Mouse (Mus musculus) MEL (cell line): ENCODE results near the gene Akt1s1. TPM values are rescaled to one million over a fixed set of nuclear protein-coding genes. Genes with fewer than 3 reads are reported as not detected.

Source experiments
- DNase-seq: peaks from one replicate; pipeline ENCODE4 v3.0.0; 2011; ENCODE audit warnings: low read depth, low spot score
- H3K27ac ChIP-seq: 2 replicates; pipeline ENCODE4 v1.5.1; 2012; ENCODE audit warnings: low read depth, mild to moderate bottlenecking, control low read depth, low read length, moderate library complexity; ENCODE audit not compliant: control insufficient read depth
- H3K27me3 ChIP-seq, 2 experiments: fragments of 150-350 bp in 1 of 2; sonication (generic) in 1 of 2; 2 replicates each; pipeline ENCODE4 v1.6.1; 2012; ENCODE audit warnings: low read length in 2 of 2, mild to moderate bottlenecking in 2 of 2, improper control_type of control experiment in 1 of 2, moderate library complexity in 1 of 2; ENCODE audit not compliant: insufficient read depth in 2 of 2, control insufficient read depth in 1 of 2
- H3K36me3 ChIP-seq, 2 experiments: 2 replicates each; pipeline ENCODE4 v1.6.1; 2012 to 2014; ENCODE audit warnings: low read length in 2 of 2, improper control_type of control experiment in 1 of 2, inconsistent platforms in 1 of 2, mild to moderate bottlenecking in 1 of 2; ENCODE audit not compliant: insufficient read depth in 2 of 2, control insufficient read depth in 1 of 2
- H3K4me1 ChIP-seq, 2 experiments: fragments of 150-350 bp in 1 of 2; sonication (generic) in 1 of 2; 2 replicates each; pipeline ENCODE4 v1.6.1; 2012; ENCODE audit warnings: low read length in 2 of 2, improper control_type of control experiment in 1 of 2, mild to moderate bottlenecking in 1 of 2; ENCODE audit not compliant: insufficient read depth in 2 of 2, control insufficient read depth in 1 of 2
- H3K4me3 ChIP-seq, 2 experiments: fragments of 150-350 bp in 1 of 2; sonication (generic) in 1 of 2; 2 replicates each; pipeline ENCODE4 v1.5.1; 2012; ENCODE audit warnings: low read depth in 2 of 2, low read length in 2 of 2, mild to moderate bottlenecking in 2 of 2, moderate library complexity in 2 of 2, control low read depth in 1 of 2, improper control_type of control experiment in 1 of 2; ENCODE audit not compliant: control insufficient read depth in 1 of 2, insufficient read depth in 1 of 2
- H3K79me2 ChIP-seq: 2 replicates; pipeline ENCODE4 v1.6.1; 2012; ENCODE audit warnings: mild to moderate bottlenecking, low read length, moderate library complexity; ENCODE audit not compliant: control insufficient read depth, poor library complexity, insufficient read depth
- H3K9ac ChIP-seq: 2 replicates; pipeline ENCODE4 v1.6.1; 2012; ENCODE audit warnings: low read depth, mild to moderate bottlenecking, control low read depth, low read length, moderate library complexity; ENCODE audit not compliant: control insufficient read depth, poor library complexity, severe bottlenecking
- H3K9me3 ChIP-seq: fragments of 150-350 bp; sonication (generic); replicated peaks from 2 replicates; pipeline ENCODE4 v1.6.1; 2012; ENCODE audit warnings: mild to moderate bottlenecking, low read length, improper control_type of control experiment, moderate library complexity; ENCODE audit not compliant: insufficient read depth
- BHLHE40 ChIP-seq: IDR thresholded peaks from 2 replicates; pipeline ENCODE4 v1.6.1; 2012; ENCODE audit warnings: low read depth, mild to moderate bottlenecking, inconsistent platforms, low read length, improper control_type of control experiment, borderline replicate concordance
- CHD1 ChIP-seq: IDR thresholded peaks from 2 replicates; pipeline ENCODE4 v1.6.1; 2012; ENCODE audit warnings: low read depth, mild to moderate bottlenecking, inconsistent platforms, low read length, improper control_type of control experiment
- CHD2 ChIP-seq: IDR thresholded peaks from 2 replicates; pipeline ENCODE4 v1.6.1; 2011; ENCODE audit warnings: low read length, improper control_type of control experiment
- CTCF ChIP-seq, 3 experiments: IDR thresholded peaks in 2 of 3; conservative IDR thresholded peaks in 1 of 3; 2 replicates each; pipeline ENCODE4 v1.5.1; 2011 to 2012; ENCODE audit warnings: low read length in 3 of 3, low read depth in 2 of 3, mild to moderate bottlenecking in 2 of 3, improper control_type of control experiment in 1 of 3, inconsistent platforms in 1 of 3, mixed read lengths in 1 of 3, moderate library complexity in 1 of 3; ENCODE audit not compliant: control insufficient read depth in 1 of 3, insufficient read depth in 1 of 3, poor library complexity in 1 of 3, severe bottlenecking in 1 of 3
- E2F4 ChIP-seq: IDR thresholded peaks from 2 replicates; pipeline ENCODE4 v1.6.1; 2011; ENCODE audit warnings: low read depth, low read length, improper control_type of control experiment, borderline replicate concordance
- ELF1 ChIP-seq: IDR thresholded peaks from 2 replicates; pipeline ENCODE4 v1.6.1; 2014; ENCODE audit warnings: low read depth, mild to moderate bottlenecking, inconsistent platforms, low read length, improper control_type of control experiment, moderate library complexity
- EP300 ChIP-seq, 2 experiments: IDR thresholded peaks; 2 replicates each; pipeline ENCODE4 v1.6.1; 2011; ENCODE audit warnings: improper control_type of control experiment in 2 of 2, low read length in 2 of 2, low read depth in 1 of 2, mild to moderate bottlenecking in 1 of 2
- ETS1 ChIP-seq: IDR thresholded peaks from 2 replicates; pipeline ENCODE4 v1.6.1; 2012; ENCODE audit warnings: low read depth, mild to moderate bottlenecking, inconsistent platforms, low read length, improper control_type of control experiment, moderate library complexity
- GABPA ChIP-seq: IDR thresholded peaks from 2 replicates; pipeline ENCODE4 v1.6.1; 2012; ENCODE audit warnings: low read depth, mild to moderate bottlenecking, inconsistent platforms, low read length, improper control_type of control experiment, moderate library complexity
- HCFC1 ChIP-seq: IDR thresholded peaks from 2 replicates; pipeline ENCODE4 v1.6.1; 2012; ENCODE audit warnings: low read depth, mild to moderate bottlenecking, inconsistent platforms, low read length, improper control_type of control experiment, moderate library complexity
- KAT2A ChIP-seq: conservative IDR thresholded peaks from 2 replicates; pipeline ENCODE4 v1.6.1; 2012; ENCODE audit warnings: low read depth, low read length, improper control_type of control experiment, inconsistent platforms
- MAFK ChIP-seq: IDR thresholded peaks from 2 replicates; pipeline ENCODE4 v1.6.1; 2011; ENCODE audit warnings: low read depth, mild to moderate bottlenecking, low read length, improper control_type of control experiment, borderline replicate concordance
- MAX ChIP-seq: IDR thresholded peaks from 2 replicates; pipeline ENCODE4 v1.6.1; 2011; ENCODE audit warnings: low read length, improper control_type of control experiment
- MEF2A ChIP-seq: IDR thresholded peaks from 2 replicates; pipeline ENCODE4 v1.6.1; 2014; ENCODE audit warnings: low read depth, mild to moderate bottlenecking, inconsistent platforms, low read length, improper control_type of control experiment; ENCODE audit not compliant: poor library complexity, insufficient replicate concordance, severe bottlenecking; ENCODE audit errors: extremely low read depth
- MXI1 ChIP-seq: IDR thresholded peaks from 2 replicates; pipeline ENCODE4 v1.6.1; 2011; ENCODE audit warnings: mild to moderate bottlenecking, low read depth, low read length, improper control_type of control experiment
- MYB ChIP-seq: IDR thresholded peaks from 2 replicates; pipeline ENCODE4 v1.6.1; 2011; ENCODE audit warnings: mild to moderate bottlenecking, low read depth, low read length, improper control_type of control experiment
- MYC ChIP-seq: IDR thresholded peaks from 2 replicates; pipeline ENCODE4 v1.6.1; 2011; ENCODE audit warnings: low read depth, mild to moderate bottlenecking, low read length, improper control_type of control experiment, moderate library complexity
- NELFE ChIP-seq: IDR thresholded peaks from 2 replicates; pipeline ENCODE4 v1.6.1; 2011; ENCODE audit warnings: low read depth, low read length, improper control_type of control experiment
- NRF1 ChIP-seq: IDR thresholded peaks from 2 replicates; pipeline ENCODE4 v1.6.1; 2014; ENCODE audit warnings: low read depth, mild to moderate bottlenecking, inconsistent platforms, low read length, improper control_type of control experiment, moderate library complexity; ENCODE audit not compliant: poor library complexity, insufficient read depth, severe bottlenecking
- POLR2A ChIP-seq, 2 experiments: IDR thresholded peaks; 2 replicates each; pipeline ENCODE4 v1.6.1; 2011 to 2012; ENCODE audit warnings: low read length in 2 of 2, mild to moderate bottlenecking in 2 of 2, control low read depth in 1 of 2, improper control_type of control experiment in 1 of 2, low read depth in 1 of 2, moderate library complexity in 1 of 2; ENCODE audit not compliant: control insufficient read depth in 1 of 2, insufficient read depth in 1 of 2, poor library complexity in 1 of 2
- POLR2AphosphoS2 ChIP-seq: IDR thresholded peaks from 2 replicates; pipeline ENCODE4 v1.6.1; 2011; ENCODE audit warnings: low read length, improper control_type of control experiment
- POLR2AphosphoS5 ChIP-seq: IDR thresholded peaks from 2 replicates; pipeline ENCODE4 v1.6.1; 2012; ENCODE audit warnings: low read depth, borderline replicate concordance, mild to moderate bottlenecking, inconsistent platforms, low read length, moderate library complexity, mixed read lengths
- RCOR1 ChIP-seq: IDR thresholded peaks from 2 replicates; pipeline ENCODE4 v1.6.1; 2012; ENCODE audit warnings: low read depth, mild to moderate bottlenecking, inconsistent platforms, low read length, improper control_type of control experiment
- SIN3A ChIP-seq: IDR thresholded peaks from 2 replicates; pipeline ENCODE4 v1.6.1; 2012; ENCODE audit warnings: low read length, improper control_type of control experiment, inconsistent platforms
- SMC3 ChIP-seq: IDR thresholded peaks from 2 replicates; pipeline ENCODE4 v1.6.1; 2011; ENCODE audit warnings: low read depth, low read length, improper control_type of control experiment
- TAL1 ChIP-seq: IDR thresholded peaks from 2 replicates; pipeline ENCODE4 v1.6.1; 2012; ENCODE audit warnings: mild to moderate bottlenecking, inconsistent platforms, low read length, moderate library complexity, mixed read lengths
- TBP ChIP-seq: IDR thresholded peaks from 2 replicates; pipeline ENCODE4 v1.8.0; 2011; ENCODE audit warnings: low read depth, low read length, improper control_type of control experiment
- TCF12 ChIP-seq: IDR thresholded peaks from 2 replicates; pipeline ENCODE4 v1.6.1; 2014; ENCODE audit warnings: low read depth, mild to moderate bottlenecking, inconsistent platforms, low read length, improper control_type of control experiment, moderate library complexity
- UBTF ChIP-seq: IDR thresholded peaks from 2 replicates; pipeline ENCODE4 v1.6.1; 2012; ENCODE audit warnings: low read depth, mild to moderate bottlenecking, inconsistent platforms, low read length, improper control_type of control experiment, moderate library complexity, borderline replicate concordance; ENCODE audit not compliant: insufficient read depth
- USF2 ChIP-seq, 2 experiments: IDR thresholded peaks; 2 replicates each; pipeline ENCODE4 v1.6.1; 2011 to 2012; ENCODE audit warnings: improper control_type of control experiment in 2 of 2, low read length in 2 of 2, borderline replicate concordance in 1 of 2, inconsistent platforms in 1 of 2, low read depth in 1 of 2, mild to moderate bottlenecking in 1 of 2; ENCODE audit not compliant: insufficient read depth in 1 of 2
- ZC3H11A ChIP-seq: IDR thresholded peaks from 2 replicates; pipeline ENCODE4 v1.6.1; 2012; ENCODE audit warnings: low read depth, mild to moderate bottlenecking, inconsistent platforms, low read length, improper control_type of control experiment
- ZKSCAN1 ChIP-seq: IDR thresholded peaks from 2 replicates; pipeline ENCODE4 v1.6.1; 2012; ENCODE audit warnings: low read depth, mild to moderate bottlenecking, inconsistent platforms, low read length, improper control_type of control experiment, moderate library complexity
- ZMIZ1 ChIP-seq: IDR thresholded peaks from 2 replicates; pipeline ENCODE4 v1.6.1; 2012; ENCODE audit warnings: low read depth, mild to moderate bottlenecking, inconsistent platforms, low read length, improper control_type of control experiment, moderate library complexity
- polyA plus RNA-seq, 2 experiments: library from polyadenylated mRNA; stranded (reverse) in 1 of 2; unstranded in 1 of 2; fragments of >175 nt in 1 of 2; fragments of >200 nt in 1 of 2; gene quantifications; 2 replicates each; pipeline versions ENCODE4 v1.2.1 to v1.2.4; 2012; ENCODE audit warnings: low replicate concordance in 2 of 2, low read depth in 1 of 2; ENCODE audit not compliant: insufficient read length in 2 of 2, insufficient read depth in 1 of 2, missing spikeins in 1 of 2
- total RNA-seq: library from RNA; depleted of rRNA; stranded (reverse); fragments of 300-350 nt; gene quantifications from 2 replicates; pipeline ENCODE4 v1.2.3, GENCODE M21; 2012

The Akt1s1 gene
- total and polyA plus RNA-seq, 3 experiments = 37.3 to 71.8 TPM; not detected in 1

DNA sequence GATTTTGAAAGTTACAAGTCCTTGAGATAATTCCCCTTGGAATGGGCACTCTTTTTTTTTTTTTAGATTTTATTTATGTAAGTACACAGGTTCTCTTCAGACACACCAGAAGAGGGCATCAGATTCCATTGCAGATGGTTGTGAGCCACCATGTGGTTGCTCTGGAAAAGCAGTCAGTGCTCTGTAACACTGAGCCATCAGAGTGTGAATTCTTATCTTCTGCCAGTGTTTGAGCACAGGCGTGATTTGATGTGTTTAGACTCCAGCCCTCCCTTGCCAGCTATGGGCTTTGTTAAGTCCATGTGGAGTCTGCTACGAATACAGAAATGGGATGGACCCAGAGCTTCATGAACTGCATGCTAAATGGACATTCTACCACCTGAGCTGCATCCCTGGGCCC, 30.6 kb upstream of the Akt1s1 start (continued):
- no peak for TF ChIP-seq HCFC1
- no peak for TF ChIP-seq POLR2A (IDR thresholded peaks at IDR 0.05; ENCODE audit: control insufficient read depth in 1 of 2, insufficient read depth in 1 of 2, low read depth in 1 of 2, low read length in 2 of 2, poor library complexity in 1 of 2)
- no peak for TF ChIP-seq ZMIZ1
- TF ChIP-seq MAFK = no peak
- TF ChIP-seq UBTF = no peak
- peak; percentile 90 for TF ChIP-seq MYC
- TF ChIP-seq NRF1 = no peak
- TF ChIP-seq GABPA = no peak

DNA sequence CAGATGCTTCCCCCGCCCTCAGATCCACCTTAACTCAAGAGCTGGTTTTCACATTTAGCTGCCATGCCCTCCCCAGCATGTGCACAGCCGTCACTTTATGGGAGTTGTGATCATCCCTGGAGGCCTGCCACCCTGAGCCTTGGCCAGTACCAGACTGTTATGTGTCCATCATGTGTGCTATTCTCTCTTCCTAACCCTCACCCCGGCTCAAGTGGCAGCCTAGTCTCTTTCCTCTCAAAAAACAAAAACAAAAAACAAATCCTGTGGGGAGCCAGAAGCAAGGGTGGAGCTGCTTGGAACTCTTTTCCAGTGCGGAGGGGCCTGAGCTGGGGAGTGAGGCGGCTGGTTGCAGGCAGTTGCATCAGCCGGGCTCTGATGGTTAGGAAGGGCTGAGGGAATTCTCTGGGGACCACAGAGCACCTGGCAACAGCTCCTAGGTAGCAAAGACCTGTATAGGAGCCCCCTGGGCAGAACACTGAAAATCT, 30.0 kb upstream of the Akt1s1 start:
- Histone ChIP-seq H3K27ac (peak overlapping the region; percentile 94), H3K79me2 (peaks cover 82% of the 10 kb centered on the region), H3K9me3 (no peaks in the 10 kb centered on the region), H3K9ac (peak overlapping the region; percentile 97), H3K36me3 (peaks cover 16 to 60% of the 10 kb centered on the region in 2 experiments), H3K4me1 (peaks cover 34 to 61% of the 10 kb centered on the region in 2 experiments), H3K4me3 (peak overlapping the region; percentile 87 to 94), H3K27me3 (no peaks in the 10 kb centered on the region)
- peak; percentile 82 for DNase-seq
- TF ChIP-seq MYB = 0 out of 2 replicates have a peak, but pooled peaks have one; percentile 29
- TF ChIP-seq GABPA = no peak
- peak; percentile 55; the same call in 1 of the 2 replicates for TF ChIP-seq ELF1
- peak; percentile 60 for TF ChIP-seq NELFE
- TF ChIP-seq POLR2AphosphoS2 = peak; percentile 56; the same call in 1 of the 2 replicates
- no peak for TF ChIP-seq POLR2AphosphoS5
- peak; percentile 91 for TF ChIP-seq SIN3A
- TF ChIP-seq HCFC1 = peak; percentile 76
- TF ChIP-seq MAFK = 0 out of 2 replicates have a peak, but pooled peaks have one; percentile 30
- no peak for TF ChIP-seq TAL1
- peak; percentile 66 for TF ChIP-seq MAX
- no peak for TF ChIP-seq ZC3H11A
- peak; percentile 93 for TF ChIP-seq KAT2A
- TF ChIP-seq E2F4 = peak; percentile 68; the same call in 1 of the 2 replicates
- TF ChIP-seq TCF12 = peak; percentile 83
- TF ChIP-seq CHD1 = peak; percentile 91
- TF ChIP-seq CHD2 = peak; percentile 49
- peak; percentile 53; the same call in 1 of the 2 replicates for TF ChIP-seq NRF1
- TF ChIP-seq RCOR1 = peak; percentile 59
- peak; percentile 44; the same call in 1 of the 2 replicates for TF ChIP-seq BHLHE40
- no peak for TF ChIP-seq MEF2A
- peak; percentile 73; the same call in 1 of the 2 replicates for TF ChIP-seq MYC
- no peak for TF ChIP-seq CTCF (IDR thresholded peaks at IDR 0.05 in 2 of 3, conservative IDR thresholded peaks at IDR 0.05 in 1 of 3; ENCODE audit: control insufficient read depth in 1 of 3, insufficient read depth in 1 of 3, low read depth in 2 of 3, low read length in 3 of 3, poor library complexity in 1 of 3, severe bottlenecking in 1 of 3)
- TF ChIP-seq ETS1 = peak; percentile 56; the same call in 1 of the 2 replicates
- no peak for TF ChIP-seq SMC3
- TF ChIP-seq TBP = peak; percentile 71; the same call in 1 of the 2 replicates
- TF ChIP-seq USF2 (IDR thresholded peaks at IDR 0.05; ENCODE audit: borderline replicate concordance in 1 of 2, insufficient read depth in 1 of 2, low read depth in 1 of 2, low read length in 2 of 2) = no peak
- TF ChIP-seq EP300 (IDR thresholded peaks at IDR 0.05; ENCODE audit: low read depth in 1 of 2, low read length in 2 of 2) = peak in 1 of 2 experiments; percentile 84; a peak in 2 of 4 replicates
- TF ChIP-seq MXI1 = peak; percentile 95
- no peak for TF ChIP-seq UBTF
- no peak for TF ChIP-seq ZKSCAN1
